Mouse (Mus musculus): ENCODE data around the gene Kcmf1. TPM values are rescaled to one million over a fixed set of nuclear protein-coding genes. Genes with fewer than 3 reads are reported as not detected.
A peak's percentile ranks its signal among the peaks of the same experiment; 100 is the strongest.
"Not testable (repeated sequence)": the region's sequence is repeated elsewhere in the genome, so short reads cannot be mapped to it uniquely, and the experiment has no call there.

Kcmf1 gene
- total RNA-seq, 4 experiments from 2014 or later: 86.4 to 102 (median 90.7) TPM

- peak; percentile 30 for DNase-seq (ENCODE audit: low spot score)
Observed at GRCm38 (mm10) chr6:72899201-72899780, 488 bp downstream of the Kcmf1 start.

DNA sequence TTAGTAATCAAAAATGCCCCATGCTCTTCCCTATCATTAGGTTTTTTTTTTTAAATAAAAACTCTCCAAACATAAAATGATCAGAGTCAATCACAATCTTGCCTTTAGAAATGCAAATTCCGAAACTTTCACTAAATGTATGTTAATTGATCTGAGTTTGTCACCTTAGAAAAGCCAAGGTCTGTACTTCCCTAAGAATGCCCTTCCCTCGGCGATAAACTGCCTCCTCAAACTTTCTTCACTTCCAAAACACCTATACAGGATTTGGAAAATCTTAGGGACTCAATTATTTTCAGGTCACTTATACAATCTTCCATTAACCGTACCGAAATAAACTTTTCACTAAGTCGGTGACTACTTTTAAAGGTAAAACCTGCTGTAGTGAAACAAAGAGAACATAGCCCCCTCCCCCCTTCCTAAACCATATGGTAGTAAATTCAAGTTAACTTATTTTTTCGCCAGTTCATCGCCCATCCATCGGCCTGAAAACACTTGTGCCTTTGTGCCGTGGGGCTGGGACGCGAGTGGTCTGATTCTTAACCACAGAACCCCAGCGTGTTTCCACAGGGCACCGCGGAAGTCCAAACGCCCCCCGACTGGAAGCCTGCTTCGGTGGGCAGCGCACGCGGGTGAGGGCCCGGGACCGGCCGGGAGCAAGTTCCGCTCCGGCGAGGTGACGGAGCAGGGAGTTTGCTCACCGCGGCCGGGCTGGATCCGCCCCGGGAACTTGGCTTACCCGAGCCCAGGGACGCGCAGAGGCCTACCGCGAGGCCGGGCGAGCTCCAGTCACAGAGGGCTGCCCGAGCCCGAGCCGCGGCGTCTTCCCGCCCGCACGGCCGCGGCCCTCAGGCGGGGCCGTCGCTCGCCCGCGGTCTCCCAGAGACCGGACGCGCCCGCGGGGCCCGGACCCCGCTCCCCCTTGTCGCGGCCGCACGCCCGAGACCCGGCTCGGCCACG, 1.3 kb downstream of the Kcmf1 start:
- DNase-seq (ENCODE audit: low spot score): no peak

- peak; percentile 53 for DNase-seq (ENCODE audit: low spot score)
Observed at GRCm38 (mm10) chr6:72895000-72895399, 4.8 kb downstream of the Kcmf1 start.

DNA sequence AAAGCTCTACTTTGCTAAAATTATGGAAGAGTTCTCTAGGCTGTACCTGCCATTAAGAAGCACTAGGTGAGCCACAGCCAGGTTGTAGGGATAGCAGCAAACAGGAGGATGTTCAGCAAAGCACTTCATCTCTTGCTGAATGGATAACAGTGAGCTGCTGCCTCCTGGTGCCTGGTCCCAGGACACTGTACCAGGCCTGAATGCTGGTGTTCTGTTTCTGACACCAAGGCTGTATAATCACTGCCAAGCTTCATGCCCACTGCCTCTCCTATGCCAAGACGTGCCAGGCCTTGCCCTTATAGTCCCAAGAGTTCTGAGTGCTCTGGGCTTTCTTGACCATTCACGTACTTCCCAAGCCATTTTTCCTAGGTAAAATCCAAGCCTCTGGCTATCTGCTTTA, 8.5 kb downstream of the Kcmf1 start:
- DNase-seq (ENCODE audit: low spot score): no peak

DNA sequence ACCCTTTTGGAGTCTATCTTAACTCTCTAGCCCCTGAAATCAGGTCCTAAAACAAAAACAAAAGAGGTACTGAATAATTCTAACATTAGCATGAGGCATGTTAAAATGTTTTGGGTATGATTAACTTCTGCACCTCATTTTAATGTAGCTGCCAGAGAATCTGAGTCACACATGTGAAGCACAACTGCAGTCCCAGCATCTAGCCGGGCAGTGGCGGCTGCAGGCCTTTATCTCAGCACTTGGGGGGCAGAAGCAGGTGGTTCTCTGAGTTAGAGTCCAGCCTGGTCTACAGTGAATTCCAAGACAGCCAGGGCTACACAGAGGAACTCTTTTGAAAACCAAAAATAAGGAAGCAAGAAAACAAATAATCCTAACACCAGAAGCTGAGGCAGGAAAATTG, 11.1 kb downstream of the Kcmf1 start:
- no peak for DNase-seq (ENCODE audit: low spot score)

GRCm38 (mm10) chr6:72885268-72885667, 14.5 kb downstream of the Kcmf1 start:
- DNase-seq (ENCODE audit: low spot score): no peak

DNA sequence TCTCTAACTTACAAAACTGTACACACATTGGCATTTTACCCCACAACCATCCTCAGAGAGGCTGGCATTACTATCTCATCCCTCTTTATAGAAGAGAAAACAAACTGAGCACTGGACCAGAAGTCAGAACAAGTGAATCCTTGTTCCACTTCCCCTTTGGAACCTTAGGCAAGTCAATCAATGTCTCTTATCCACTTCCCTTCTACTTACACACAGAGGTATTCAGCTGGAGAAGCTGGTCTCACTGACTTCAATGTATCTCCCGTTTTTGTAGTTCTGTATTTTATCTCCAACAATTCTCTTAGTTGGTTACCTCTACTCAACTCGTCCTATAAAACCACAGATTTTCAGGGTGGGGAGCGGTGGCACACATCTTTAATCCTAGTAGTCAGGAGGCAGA, 15.0 kb downstream of the Kcmf1 start:
- no peak for DNase-seq (ENCODE audit: low spot score)

- no peak for DNase-seq (ENCODE audit: low spot score)
Observed at GRCm38 (mm10) chr6:72882661-72883458, 16.9 kb downstream of the Kcmf1 start.

- no peak for DNase-seq (ENCODE audit: low spot score)
Observed at GRCm38 (mm10) chr6:72882222-72882621, 17.6 kb downstream of the Kcmf1 start.

DNA sequence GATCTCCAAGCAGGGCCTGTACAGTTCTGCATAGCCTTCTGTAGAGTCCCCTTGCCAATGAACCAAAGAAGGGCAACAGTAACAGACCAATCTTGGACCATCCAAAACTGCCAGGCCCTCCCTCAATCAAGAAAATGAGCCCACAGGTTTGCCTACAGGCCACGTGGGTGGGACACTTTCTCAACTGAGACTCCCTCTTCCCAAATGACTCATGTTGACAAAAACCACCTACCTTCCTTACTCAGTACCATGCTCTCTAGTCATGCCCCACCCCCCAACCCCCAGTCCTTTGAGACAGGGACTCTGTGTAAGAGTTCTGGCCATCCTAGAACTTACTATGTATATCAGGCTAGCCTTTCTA, 18.2 kb downstream of the Kcmf1 start:
- DNase-seq (ENCODE audit: low spot score): no peak

DNA sequence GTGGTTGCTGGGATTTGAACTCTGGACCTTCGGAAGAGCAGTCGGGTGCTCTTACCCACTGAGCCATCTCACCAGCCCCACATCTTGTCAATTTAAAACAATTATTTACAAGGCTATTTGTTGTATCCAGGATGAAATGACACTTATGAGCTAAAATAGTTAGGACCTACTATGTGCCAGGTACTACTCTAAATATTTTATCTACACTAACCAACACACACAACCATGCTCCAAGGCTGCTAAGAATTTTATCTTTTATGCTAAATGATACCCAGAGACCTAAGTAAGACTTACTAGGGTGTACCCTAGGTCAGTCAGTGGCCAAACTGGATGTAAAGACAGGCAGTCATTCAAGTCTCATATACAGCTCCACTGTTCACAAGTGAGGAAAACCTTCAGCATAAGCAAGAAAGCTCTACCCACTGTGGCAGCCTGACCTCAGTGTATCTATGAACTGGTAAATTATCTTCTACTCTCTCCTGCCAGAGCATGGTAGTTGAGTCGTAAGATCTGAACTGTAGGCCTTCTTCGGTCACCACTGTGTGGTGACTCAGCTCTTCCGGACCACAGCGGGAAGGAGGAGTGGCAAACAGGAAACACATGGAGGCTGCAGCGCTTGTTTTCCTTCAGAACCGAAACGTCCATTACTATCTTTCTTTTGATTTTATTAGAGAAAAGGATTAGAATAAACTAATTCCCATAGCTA, 18.7 kb downstream of the Kcmf1 start:
- DNase-seq (ENCODE audit: low spot score): no peak

GRCm38 (mm10) chr6:72876629-72877028, 23.1 kb downstream of the Kcmf1 start:
- no peak for DNase-seq (ENCODE audit: low spot score)

DNA sequence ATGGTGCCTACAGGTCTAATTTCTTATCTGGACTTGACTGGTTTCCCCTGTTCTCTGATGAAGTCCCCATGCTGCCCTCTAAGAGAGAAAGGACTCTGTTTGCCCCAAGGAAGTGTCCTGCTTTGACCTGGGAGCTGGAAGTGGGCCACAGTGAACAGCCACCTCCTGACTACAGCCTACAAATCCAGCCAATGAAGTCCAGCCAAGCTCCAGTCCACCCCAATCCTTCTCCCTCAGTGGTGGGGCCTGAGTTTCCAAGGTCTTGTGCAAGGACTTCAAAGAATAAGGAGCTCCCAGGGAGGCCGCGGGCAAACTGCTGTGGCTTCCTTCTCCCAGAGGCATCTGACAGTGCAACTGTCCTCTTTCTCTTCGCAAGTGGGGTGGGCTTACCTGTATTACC, 26.4 kb downstream of the Kcmf1 start:
- DNase-seq (ENCODE audit: low spot score): peak; percentile 66

DNA sequence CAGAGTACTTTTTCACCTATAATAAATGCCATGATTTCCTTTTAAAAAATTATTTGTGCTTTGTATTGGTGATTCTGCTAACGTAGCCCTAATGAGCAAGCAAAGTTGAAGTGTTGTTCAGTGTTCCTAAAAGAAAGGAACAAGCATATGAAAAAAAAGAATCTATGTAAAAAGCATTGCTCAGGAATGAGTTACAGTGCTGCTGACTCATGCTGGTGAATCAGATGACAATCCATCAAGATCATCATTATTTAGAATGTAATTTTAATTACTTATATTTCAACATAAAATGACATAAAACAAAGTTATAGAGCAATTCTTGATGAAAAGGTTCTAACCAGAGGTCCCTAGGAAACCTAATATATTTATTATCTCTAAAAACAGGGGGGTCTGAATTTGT, 27.5 kb downstream of the Kcmf1 start:
- DNase-seq (ENCODE audit: low spot score): no peak

DNA sequence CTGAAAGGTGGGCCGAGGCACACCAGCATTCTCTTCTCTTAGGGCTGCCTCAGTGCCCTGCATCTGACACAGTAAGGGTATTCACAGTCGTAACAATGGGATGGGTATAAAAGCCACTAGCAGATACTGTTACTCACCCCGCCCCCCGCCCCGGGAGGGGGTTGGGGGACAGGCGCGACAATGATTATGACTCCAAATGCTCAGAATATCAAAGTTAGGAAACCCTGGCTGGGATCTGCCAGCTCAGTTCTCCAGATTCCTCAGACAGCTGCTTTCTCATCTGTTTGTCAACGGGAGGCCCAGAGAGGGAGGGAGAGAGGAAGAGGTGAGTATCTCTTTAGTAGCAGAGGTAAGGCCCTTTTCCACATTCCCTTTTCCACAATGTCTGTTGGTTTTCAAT, 30.2 kb downstream of the Kcmf1 start:
- no peak for DNase-seq (ENCODE audit: low spot score)

DNA sequence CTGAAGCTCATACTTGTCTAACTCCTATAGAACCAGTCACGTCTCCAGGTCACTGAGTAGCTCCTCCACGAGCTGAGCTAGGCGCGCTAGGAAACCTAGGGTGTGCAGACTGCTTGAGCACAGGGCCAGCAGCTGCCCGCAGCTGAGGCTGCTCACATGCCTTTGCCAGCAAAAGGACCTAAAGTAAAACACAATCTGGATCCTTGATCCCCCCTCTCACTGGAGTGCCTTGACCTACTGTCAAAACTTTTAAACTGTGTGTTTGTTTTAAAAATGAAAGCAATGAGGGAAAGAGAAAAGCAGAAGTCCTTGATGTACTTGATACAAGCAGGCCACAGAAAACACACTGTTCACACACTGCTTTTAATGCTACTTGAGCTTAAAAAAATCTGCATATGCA, 31.1 kb downstream of the Kcmf1 start:
- DNase-seq (ENCODE audit: low spot score): no peak

DNA sequence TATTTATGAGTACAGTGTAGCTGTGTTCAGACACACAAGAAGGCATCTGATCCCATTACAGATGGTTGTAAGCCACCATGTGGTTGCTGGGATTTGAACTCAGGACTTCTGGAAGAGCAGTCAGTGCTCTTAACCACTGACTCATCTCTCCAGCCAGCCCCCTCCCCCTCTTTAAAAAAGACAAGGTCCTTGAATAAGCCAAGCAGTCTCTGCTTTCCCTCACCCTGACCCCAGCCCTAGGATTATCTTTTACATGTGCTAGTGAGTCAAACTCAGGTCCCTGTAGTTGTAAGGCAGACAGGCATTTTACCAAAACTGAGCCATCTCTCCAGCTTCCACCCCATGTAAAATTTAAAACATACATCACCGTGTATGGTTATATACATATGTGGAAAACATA, 32.0 kb downstream of the Kcmf1 start:
- DNase-seq (ENCODE audit: low spot score): no peak

GRCm38 (mm10) chr6:72866232-72866631, 33.5 kb downstream of the Kcmf1 start:
- no peak for DNase-seq (ENCODE audit: low spot score)

GRCm38 (mm10) chr6:72862686-72863085, 37.1 kb downstream of the Kcmf1 start:
- not testable (repeated sequence) for DNase-seq (ENCODE audit: low spot score)

GRCm38 (mm10) chr6:72854256-72854655, 45.5 kb downstream of the Kcmf1 start:
- no peak for DNase-seq (ENCODE audit: low spot score)

DNA sequence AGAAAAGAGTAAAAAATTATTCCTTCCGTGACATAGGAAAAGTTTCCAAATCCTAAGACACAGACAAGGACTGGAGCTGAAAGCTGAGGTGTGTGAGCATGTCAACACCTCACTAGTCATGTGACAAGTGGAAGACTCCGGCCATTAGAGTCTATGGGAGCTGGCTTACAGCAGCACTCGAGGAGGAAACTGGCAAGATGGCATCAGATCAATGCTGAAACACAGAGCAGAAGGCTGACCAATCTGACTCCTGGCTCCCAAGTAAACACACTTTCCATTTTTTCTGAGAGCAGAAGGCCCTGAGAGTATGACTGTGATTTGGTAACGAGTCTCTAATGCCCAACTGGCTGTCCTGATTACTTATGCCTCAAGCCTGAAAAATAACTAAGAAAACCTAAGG, 47.6 kb downstream of the Kcmf1 start:
- no peak for DNase-seq (ENCODE audit: low spot score)

- DNase-seq (ENCODE audit: low spot score): no peak
Observed at GRCm38 (mm10) chr6:72851633-72852032, 48.1 kb downstream of the Kcmf1 start.

Measured in heart, adult 8-10 months (tissue).